Mouse (Mus musculus): ENCODE measurements around the gene Pde8b. TPM values are rescaled to one million over a fixed set of nuclear protein-coding genes. Genes with fewer than 3 reads are reported as not detected.
"Not testable (repeated sequence)": the region's sequence is repeated elsewhere in the genome, so short reads cannot be mapped to it uniquely, and the experiment has no call there.

Pde8b gene
- polyA plus RNA-seq, 1 experiment from 2014 or later: 7.3 TPM

DNA sequence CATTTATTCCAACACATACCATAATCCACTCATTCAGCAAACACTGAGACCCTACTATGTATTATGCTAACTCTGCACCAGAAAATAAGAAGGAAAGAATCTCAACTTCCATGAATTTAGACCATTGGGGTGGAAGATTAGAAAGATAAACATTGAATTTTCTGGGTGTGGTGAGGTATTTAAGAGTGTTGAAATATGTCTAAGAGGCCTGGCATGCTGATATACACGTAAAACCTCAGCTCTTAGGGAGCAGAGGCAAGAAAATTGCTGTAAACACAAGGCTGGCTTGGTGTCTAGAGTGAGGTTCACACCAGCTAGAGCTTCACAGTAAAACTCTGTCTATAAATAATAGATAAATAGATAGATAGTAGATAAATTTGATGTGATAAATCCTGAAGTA lies 19.8 kb downstream of the Pde8b start:
- no peak overlapping the region for H3K9ac ChIP-seq (replicated peaks; ENCODE audit: low read length)
- 77% methylated on average over 1 of the region's 1 CpGs for whole genome bisulfite sequencing
- no peak for ATAC-seq (ENCODE audit: low FRiP score, low TSS enrichment)

DNA sequence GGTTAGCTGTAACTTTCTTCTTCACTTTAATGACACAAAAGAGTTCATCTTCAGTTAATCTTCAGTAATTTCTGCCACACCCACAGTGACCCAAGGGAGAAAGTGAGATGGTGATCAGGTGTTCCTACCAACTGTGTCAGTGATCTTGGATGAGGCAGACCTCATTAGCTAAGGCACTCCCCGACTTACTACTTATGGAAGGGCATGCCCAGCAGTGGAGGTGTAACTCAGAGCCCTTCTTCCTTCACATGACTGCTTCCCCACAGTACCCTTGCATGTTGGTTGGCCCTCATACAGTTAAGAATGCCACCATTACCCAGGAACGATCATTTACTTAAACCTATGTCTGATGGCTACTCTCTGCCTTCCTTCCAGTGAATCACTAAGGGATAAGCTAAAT lies 25.6 kb downstream of the Pde8b start:
- H3K4me3 ChIP-seq (replicated peaks; ENCODE audit: low read depth, low read length): no peak overlapping the region
- no peaks in the 10 kb centered on the region for H3K36me3 ChIP-seq (ENCODE audit: control insufficient read depth, insufficient read depth, low read length)
- no peak overlapping the region for H3K4me2 ChIP-seq (ENCODE audit: low read length)
- no peak overlapping the region for H3K27ac ChIP-seq (replicated peaks; ENCODE audit: low read depth, low read length)
- DNase-seq (no peak), ATAC-seq (ENCODE audit: low FRiP score, low TSS enrichment) (no peak)
- H3K27me3 ChIP-seq (ENCODE audit: control insufficient read depth, insufficient read depth, low read length): peaks cover 7% of the 10 kb centered on the region; the same call in 1 of the 2 replicates
- H3K4me1 ChIP-seq (ENCODE audit: control insufficient read depth, insufficient read depth, low read length): no peaks in the 10 kb centered on the region
- H3K9ac ChIP-seq (replicated peaks; ENCODE audit: low read length): no peak overlapping the region
- 90% methylated on average over 2 of the region's 2 CpGs for WGBS
- no peaks in the 10 kb centered on the region for H3K9me3 ChIP-seq (ENCODE audit: control insufficient read depth, low read length)

More for the DNA sequence above, 19.8 kb downstream of the Pde8b start:
- no peak for DNase-seq
- H3K27ac ChIP-seq (replicated peaks; ENCODE audit: low read depth, low read length): no peak overlapping the region
- H3K9me3 ChIP-seq (ENCODE audit: control insufficient read depth, low read length): no peaks in the 10 kb centered on the region
- no peaks in the 10 kb centered on the region for H3K27me3 ChIP-seq (ENCODE audit: control insufficient read depth, insufficient read depth, low read length)
- H3K4me3 ChIP-seq (replicated peaks; ENCODE audit: low read depth, low read length): no peak overlapping the region
- no peaks in the 10 kb centered on the region for H3K36me3 ChIP-seq (ENCODE audit: control insufficient read depth, insufficient read depth, low read length)
- H3K4me1 ChIP-seq (ENCODE audit: control insufficient read depth, insufficient read depth, low read length): no peaks in the 10 kb centered on the region
- no peak overlapping the region for H3K4me2 ChIP-seq (ENCODE audit: low read length)

- Histone ChIP-seq H3K27ac (replicated peaks; ENCODE audit: low read depth, low read length) (no peak overlapping the region), H3K9ac (replicated peaks; ENCODE audit: low read length) (no peak overlapping the region), H3K27me3 (ENCODE audit: control insufficient read depth, insufficient read depth, low read length) (peaks cover 7% of the 10 kb centered on the region; the same call in 1 of the 2 replicates), H3K36me3 (ENCODE audit: control insufficient read depth, insufficient read depth, low read length) (no peaks in the 10 kb centered on the region), H3K4me3 (replicated peaks; ENCODE audit: low read depth, low read length) (peak overlapping the region; percentile 65), H3K9me3 (ENCODE audit: control insufficient read depth, low read length) (no peaks in the 10 kb centered on the region), H3K4me2 (ENCODE audit: low read length) (peak overlapping the region; percentile 95), H3K4me1 (ENCODE audit: control insufficient read depth, insufficient read depth, low read length) (no peaks in the 10 kb centered on the region)
- ATAC-seq (ENCODE audit: low FRiP score, low TSS enrichment) (no peak), DNase-seq (no peak)
- WGBS: 59% methylated on average over 2 of the region's 2 CpGs
These were observed 26.7 kb downstream of the Pde8b start for GRCm38 (mm10) chr13:95223427-95223772.

DNA sequence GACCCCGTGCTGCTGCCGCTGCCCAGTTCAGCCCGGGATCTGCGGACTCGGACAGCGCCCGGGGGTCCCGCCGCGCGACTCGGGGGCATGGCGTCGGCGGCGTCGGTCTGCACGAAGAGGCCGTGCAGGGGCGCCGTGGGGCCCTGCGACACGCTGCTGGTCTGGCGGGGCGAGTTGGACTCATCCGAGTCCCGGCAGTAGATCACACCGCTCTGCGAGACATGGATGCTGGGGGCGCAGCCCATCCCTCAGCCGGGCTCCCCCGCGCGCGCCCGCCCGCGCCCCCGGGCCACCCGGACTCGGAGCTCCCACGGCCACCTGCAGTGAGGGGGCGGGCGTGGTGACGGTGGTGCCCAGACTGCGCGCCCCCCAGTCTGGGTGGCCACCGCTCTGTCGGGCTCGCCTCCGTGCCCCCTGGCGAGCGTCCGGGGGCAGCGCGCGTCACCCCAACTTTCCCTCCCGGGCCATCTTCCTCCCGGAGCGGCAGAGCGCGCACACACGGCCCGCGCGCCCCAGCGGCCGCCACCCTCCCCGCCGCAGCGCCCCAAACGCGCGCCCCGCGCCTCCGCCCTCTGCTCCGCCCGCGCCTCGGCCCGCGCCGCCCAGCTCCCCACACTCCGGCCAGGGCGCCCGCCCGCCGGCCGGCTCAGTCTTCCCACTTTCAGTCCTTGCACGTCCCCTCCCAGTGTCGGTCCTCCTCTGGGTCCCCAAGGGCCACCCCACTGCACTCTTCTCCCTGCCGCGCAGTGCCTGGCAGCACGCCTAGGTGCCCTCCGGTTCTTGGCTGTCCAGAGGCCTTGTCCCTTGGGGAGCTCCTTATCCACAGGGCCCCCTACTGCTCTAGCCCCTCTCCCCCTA lies 27.3 kb downstream of the Pde8b start:
- Histone ChIP-seq H3K4me3 (replicated peaks; ENCODE audit: low read depth, low read length) (peak overlapping the region; percentile 65), H3K27me3 (ENCODE audit: control insufficient read depth, insufficient read depth, low read length) (peaks cover 7% of the 10 kb centered on the region; the same call in 1 of the 2 replicates), H3K27ac (replicated peaks; ENCODE audit: low read depth, low read length) (no peak overlapping the region), H3K9me3 (ENCODE audit: control insufficient read depth, low read length) (no peaks in the 10 kb centered on the region), H3K9ac (replicated peaks; ENCODE audit: low read length) (peak overlapping the region; percentile 60), H3K36me3 (ENCODE audit: control insufficient read depth, insufficient read depth, low read length) (no peaks in the 10 kb centered on the region), H3K4me2 (ENCODE audit: low read length) (peak overlapping the region; percentile 95), H3K4me1 (ENCODE audit: control insufficient read depth, insufficient read depth, low read length) (no peaks in the 10 kb centered on the region)
- ATAC-seq (ENCODE audit: low FRiP score, low TSS enrichment): peak; percentile 67
- WGBS: under 1% methylated on average over 75 of the region's 96 CpGs
- peak; percentile 61 for DNase-seq

DNA sequence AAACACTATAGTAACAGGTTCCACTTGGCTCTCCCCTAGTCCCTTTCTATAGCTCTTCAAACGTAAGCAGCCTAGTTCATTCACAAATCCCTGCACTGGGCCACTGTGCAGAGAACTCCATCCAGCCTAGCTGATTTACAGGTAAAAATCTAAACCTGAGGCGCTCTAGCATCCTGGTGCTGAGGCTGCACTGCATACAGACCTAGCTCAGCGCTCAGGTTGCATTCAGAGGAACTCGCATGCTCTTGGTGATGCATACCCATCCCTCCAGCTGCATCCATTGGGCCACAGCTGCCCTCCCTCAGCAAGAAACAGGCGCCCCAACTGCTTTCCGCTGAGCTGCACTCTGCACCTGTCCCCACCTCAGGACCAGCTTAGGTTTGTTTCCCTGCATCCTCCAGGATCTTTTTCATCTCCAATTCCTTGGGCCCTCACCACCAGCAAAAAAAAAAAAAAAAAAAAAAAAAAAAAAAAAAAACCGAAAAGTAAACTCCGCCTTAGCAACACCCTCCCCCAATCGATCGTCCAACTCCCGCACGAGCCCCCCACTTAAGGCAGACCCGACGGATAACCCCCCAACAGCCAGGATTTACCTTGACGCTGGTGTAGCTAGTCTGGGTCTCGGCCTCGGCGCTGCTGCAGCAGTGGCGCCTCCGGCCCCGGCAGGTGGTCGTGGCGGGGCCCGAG lies 28.1 kb downstream of the Pde8b start:
- no peaks in the 10 kb centered on the region for H3K36me3 ChIP-seq (ENCODE audit: control insufficient read depth, insufficient read depth, low read length)
- peak overlapping the region; percentile 65 for H3K4me3 ChIP-seq (replicated peaks; ENCODE audit: low read depth, low read length)
- peaks cover 7% of the 10 kb centered on the region; the same call in 1 of the 2 replicates for H3K27me3 ChIP-seq (ENCODE audit: control insufficient read depth, insufficient read depth, low read length)
- 3% methylated on average over 24 of the region's 24 CpGs for WGBS
- ATAC-seq (ENCODE audit: low FRiP score, low TSS enrichment) (no peak; the same call in 1 of the 2 replicates), DNase-seq (peak; percentile 41)
- H3K27ac ChIP-seq (replicated peaks; ENCODE audit: low read depth, low read length): no peak overlapping the region
- no peaks in the 10 kb centered on the region for H3K4me1 ChIP-seq (ENCODE audit: control insufficient read depth, insufficient read depth, low read length)
- no peaks in the 10 kb centered on the region for H3K9me3 ChIP-seq (ENCODE audit: control insufficient read depth, low read length)
- peak overlapping the region; percentile 95 for H3K4me2 ChIP-seq (ENCODE audit: low read length)
- H3K9ac ChIP-seq (replicated peaks; ENCODE audit: low read length): peak overlapping the region; percentile 60

DNA sequence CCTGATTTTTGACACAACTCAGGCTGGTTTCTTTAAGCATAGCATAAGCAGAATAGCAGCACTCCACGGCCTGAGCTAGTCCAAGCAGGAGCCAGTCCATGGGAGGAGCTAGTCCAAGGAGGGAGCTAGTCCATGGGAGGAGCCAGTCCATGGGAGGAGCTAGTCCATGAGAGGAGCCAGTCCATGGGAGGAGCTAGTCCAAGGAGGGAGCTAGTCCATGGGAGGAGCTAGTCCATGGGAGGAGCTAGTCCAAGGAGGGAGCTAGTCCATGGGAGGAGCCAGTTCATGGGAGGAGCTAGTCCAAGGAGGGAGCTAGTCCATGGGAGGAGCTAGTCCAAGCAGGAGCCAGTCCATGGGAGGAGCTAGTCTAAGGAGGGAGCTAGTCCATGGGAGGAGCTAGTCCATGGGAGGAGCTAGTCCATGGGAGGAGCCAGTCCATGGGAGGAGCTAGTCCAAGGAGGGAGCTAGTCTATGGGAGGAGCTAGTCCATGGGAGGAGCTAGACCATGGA lies 34.4 kb downstream of the Pde8b start:
- H3K4me1 ChIP-seq (ENCODE audit: control insufficient read depth, insufficient read depth, low read length); H3K27ac ChIP-seq (replicated peaks; ENCODE audit: low read depth, low read length); H3K36me3 ChIP-seq (ENCODE audit: control insufficient read depth, insufficient read depth, low read length); H3K4me3 ChIP-seq (replicated peaks; ENCODE audit: low read depth, low read length); H3K9ac ChIP-seq (replicated peaks; ENCODE audit: low read length); H3K9me3 ChIP-seq (ENCODE audit: control insufficient read depth, low read length); DNase-seq; H3K27me3 ChIP-seq (ENCODE audit: control insufficient read depth, insufficient read depth, low read length); ATAC-seq (ENCODE audit: low FRiP score, low TSS enrichment); H3K4me2 ChIP-seq (ENCODE audit: low read length): not testable (repeated sequence)
- WGBS: 49% methylated on average over 1 of the region's 1 CpGs

DNA sequence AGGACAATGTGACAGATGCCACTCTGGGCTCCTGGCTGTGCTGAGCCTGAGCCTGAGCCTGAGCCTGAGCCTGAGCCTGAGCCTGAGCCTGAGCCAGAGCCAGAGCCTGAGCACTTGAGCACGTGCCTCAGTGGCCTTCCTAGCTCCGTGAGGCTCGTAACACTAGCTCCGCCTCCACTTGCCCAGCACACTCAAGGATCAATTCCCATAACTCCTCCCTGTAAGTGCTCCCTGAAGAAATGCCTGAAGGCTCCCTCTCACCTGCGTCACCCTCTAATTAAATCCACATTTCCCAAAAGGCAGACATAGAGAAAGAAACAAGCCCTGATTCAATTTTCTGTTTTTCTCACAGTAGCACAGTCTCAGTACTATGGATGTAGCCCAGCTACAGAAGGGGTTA lies 37.8 kb downstream of the Pde8b start:
- 70% methylated on average over 5 of the region's 5 CpGs for WGBS
- Histone ChIP-seq H3K9me3 (ENCODE audit: control insufficient read depth, low read length) (no peaks in the 10 kb centered on the region), H3K4me1 (ENCODE audit: control insufficient read depth, insufficient read depth, low read length) (no peaks in the 10 kb centered on the region), H3K4me2 (ENCODE audit: low read length) (no peak overlapping the region), H3K4me3 (replicated peaks; ENCODE audit: low read depth, low read length) (no peak overlapping the region), H3K27me3 (ENCODE audit: control insufficient read depth, insufficient read depth, low read length) (no peaks in the 10 kb centered on the region), H3K36me3 (ENCODE audit: control insufficient read depth, insufficient read depth, low read length) (no peaks in the 10 kb centered on the region), H3K27ac (replicated peaks; ENCODE audit: low read depth, low read length) (no peak overlapping the region), H3K9ac (replicated peaks; ENCODE audit: low read length) (no peak overlapping the region)
- no peak for DNase-seq
- ATAC-seq (ENCODE audit: low FRiP score, low TSS enrichment): no peak

DNA sequence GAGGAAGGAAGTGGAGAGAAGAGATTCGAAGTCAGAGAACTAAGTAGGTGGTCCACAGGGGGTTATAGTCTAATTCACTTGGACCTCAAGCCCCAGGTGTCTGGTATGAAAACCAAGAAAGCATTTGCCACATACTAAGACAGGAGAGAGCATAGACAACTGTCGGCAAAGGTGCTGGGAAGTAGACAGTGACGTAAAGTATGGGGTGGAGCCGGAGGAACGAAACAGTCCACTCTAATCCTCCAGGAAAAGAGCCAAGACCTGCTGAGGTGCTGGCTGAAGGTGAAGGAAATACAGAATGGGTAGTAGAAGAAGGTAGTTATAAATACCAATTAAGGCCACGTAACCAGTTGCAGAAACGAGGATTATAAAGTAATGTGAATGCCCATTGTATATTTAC lies 42.8 kb downstream of the Pde8b start:
- not testable (repeated sequence) for H3K4me2 ChIP-seq (ENCODE audit: low read length); H3K4me1 ChIP-seq (ENCODE audit: control insufficient read depth, insufficient read depth, low read length); H3K27ac ChIP-seq (replicated peaks; ENCODE audit: low read depth, low read length); DNase-seq; ATAC-seq (ENCODE audit: low FRiP score, low TSS enrichment); H3K27me3 ChIP-seq (ENCODE audit: control insufficient read depth, insufficient read depth, low read length); H3K36me3 ChIP-seq (ENCODE audit: control insufficient read depth, insufficient read depth, low read length); H3K9me3 ChIP-seq (ENCODE audit: control insufficient read depth, low read length); H3K9ac ChIP-seq (replicated peaks; ENCODE audit: low read length); H3K4me3 ChIP-seq (replicated peaks; ENCODE audit: low read depth, low read length)
- 86% methylated on average over 7 of the region's 7 CpGs for WGBS

Data from midbrain, embryonic 14.5 days (tissue).